Mouse (Mus musculus) monocyte, adult 2 months (primary cell): ENCODE data around the gene Lgr4.

ENCODE experiments used
- DNase-seq, 2 experiments: peaks; one replicate each; pipeline ENCODE4 v3.0.0; 2022; ENCODE audit warnings: low spot score in 2 of 2, low read depth in 1 of 2

Lgr4 gene

GRCm38 (mm10) chr2:109946426-109946825 is 29.0 kb downstream of the Lgr4 start:
- no peak for DNase-seq

- no peak for DNase-seq
Measured at GRCm38 (mm10) chr2:109949519-109949918, 32.1 kb downstream of the Lgr4 start.

GRCm38 (mm10) chr2:109950311-109950710 is 32.9 kb downstream of the Lgr4 start:
- no peak for DNase-seq

- DNase-seq = no peak
Measured at GRCm38 (mm10) chr2:109951050-109951449, 33.6 kb downstream of the Lgr4 start.

GRCm38 (mm10) chr2:109953048-109953717 is 35.7 kb downstream of the Lgr4 start:
- DNase-seq = no peak

GRCm38 (mm10) chr2:109953893-109954292 is 36.4 kb downstream of the Lgr4 start:
- DNase-seq = no peak

- no peak for DNase-seq
Measured at GRCm38 (mm10) chr2:109955060-109955459, 37.6 kb downstream of the Lgr4 start.

- no peak for DNase-seq
Measured at GRCm38 (mm10) chr2:109955910-109956309, 38.5 kb downstream of the Lgr4 start.

- no peak for DNase-seq
Measured at GRCm38 (mm10) chr2:109956785-109957184, 39.3 kb downstream of the Lgr4 start.

GRCm38 (mm10) chr2:109958692-109959406 is 41.4 kb downstream of the Lgr4 start:
- DNase-seq = no peak

- DNase-seq = no peak
Measured at GRCm38 (mm10) chr2:109959407-109960075, 42.1 kb downstream of the Lgr4 start.

GRCm38 (mm10) chr2:109960246-109960645 is 42.8 kb downstream of the Lgr4 start:
- no peak for DNase-seq

GRCm38 (mm10) chr2:109961174-109961573 is 43.7 kb downstream of the Lgr4 start:
- DNase-seq = no peak

- no peak for DNase-seq
Measured at GRCm38 (mm10) chr2:109963591-109964258, 46.3 kb downstream of the Lgr4 start.

- no peak for DNase-seq
Measured at GRCm38 (mm10) chr2:109965753-109966420, 48.4 kb downstream of the Lgr4 start.

- no peak for DNase-seq
Measured at GRCm38 (mm10) chr2:109966863-109967262, 49.4 kb downstream of the Lgr4 start.

- no peak for DNase-seq
Measured at GRCm38 (mm10) chr2:109969381-109969780, 51.9 kb downstream of the Lgr4 start.

- DNase-seq = no peak
Measured at GRCm38 (mm10) chr2:109969926-109970532, 52.6 kb downstream of the Lgr4 start.

GRCm38 (mm10) chr2:109970744-109971410 is 53.4 kb downstream of the Lgr4 start:
- DNase-seq = no peak

GRCm38 (mm10) chr2:109972310-109972709 is 54.9 kb downstream of the Lgr4 start:
- no peak for DNase-seq
